Mouse (Mus musculus): ENCODE results near the gene Col1a2. TPM values are rescaled to one million over a fixed set of nuclear protein-coding genes. Genes with fewer than 3 reads are reported as not detected.

Gene Col1a2
- total RNA-seq, 4 experiments from 2014 or later = 61.7 to 93.1 (median 71.1) TPM

- DNase-seq = no peak
Observed at GRCm38 (mm10) chr6:4528439-4528838, 23.8 kb downstream of the Col1a2 start.

GRCm38 (mm10) chr6:4530986-4531385, 26.4 kb downstream of the Col1a2 start:
- DNase-seq = no peak

- DNase-seq = no peak
Observed at GRCm38 (mm10) chr6:4532898-4533297, 28.3 kb downstream of the Col1a2 start.

GRCm38 (mm10) chr6:4534462-4535079, 30.0 kb downstream of the Col1a2 start:
- no peak for DNase-seq

- no peak for DNase-seq
Observed at GRCm38 (mm10) chr6:4541926-4542715, 37.5 kb downstream of the Col1a2 start.

GRCm38 (mm10) chr6:4544554-4544953, 39.9 kb downstream of the Col1a2 start:
- DNase-seq = no peak

- DNase-seq = peak; percentile 24
Observed at GRCm38 (mm10) chr6:4545727-4546126, 41.1 kb downstream of the Col1a2 start.

- peak; percentile 28 for DNase-seq
Observed at GRCm38 (mm10) chr6:4548894-4549293, 44.3 kb downstream of the Col1a2 start.

- no peak for DNase-seq
Observed at GRCm38 (mm10) chr6:4549846-4550548, 45.4 kb downstream of the Col1a2 start.

- no peak for DNase-seq
Observed at GRCm38 (mm10) chr6:4550549-4550915, 45.9 kb downstream of the Col1a2 start.

- DNase-seq = no peak
Observed at GRCm38 (mm10) chr6:4555366-4555765, 50.8 kb downstream of the Col1a2 start.

GRCm38 (mm10) chr6:4557086-4557485, 52.5 kb downstream of the Col1a2 start:
- DNase-seq = no peak

GRCm38 (mm10) chr6:4557678-4558077, 53.1 kb downstream of the Col1a2 start:
- peak; percentile 25 for DNase-seq

GRCm38 (mm10) chr6:4561156-4561555, 56.5 kb downstream of the Col1a2 start:
- no peak for DNase-seq

- DNase-seq = no peak
Observed at GRCm38 (mm10) chr6:4561621-4562020, 57.0 kb downstream of the Col1a2 start.

GRCm38 (mm10) chr6:4562401-4562800, 57.8 kb downstream of the Col1a2 start:
- DNase-seq = no peak

GRCm38 (mm10) chr6:4563477-4563876, 58.9 kb downstream of the Col1a2 start:
- no peak for DNase-seq

- DNase-seq = no peak
Observed at GRCm38 (mm10) chr6:4570412-4570811, 65.8 kb downstream of the Col1a2 start.

- no peak for DNase-seq
Observed at GRCm38 (mm10) chr6:4577756-4578155, 73.1 kb downstream of the Col1a2 start.

- no peak for DNase-seq
Observed at GRCm38 (mm10) chr6:4578343-4578742, 73.7 kb downstream of the Col1a2 start.

GRCm38 (mm10) chr6:4579620-4580019, 75.0 kb downstream of the Col1a2 start:
- no peak for DNase-seq

GRCm38 (mm10) chr6:4583485-4583884, 78.9 kb downstream of the Col1a2 start:
- no peak for DNase-seq

GRCm38 (mm10) chr6:4587946-4588345, 83.3 kb downstream of the Col1a2 start:
- DNase-seq = peak; percentile 33

GRCm38 (mm10) chr6:4588722-4589121, 84.1 kb downstream of the Col1a2 start:
- DNase-seq = no peak

All from adrenal gland, adult 8-10 months (tissue).